Mouse (Mus musculus): Measurements from ENCODE around the gene 1600002K03Rik. TPM values are rescaled to one million over a fixed set of nuclear protein-coding genes. Genes with fewer than 3 reads are reported as not detected.
A peak's percentile ranks its signal among the peaks of the same experiment; 100 is the strongest.
"Not testable (repeated sequence)": the region's sequence is repeated elsewhere in the genome, so short reads cannot be mapped to it uniquely, and the experiment has no call there.

The 1600002K03Rik gene
- total RNA-seq, 4 experiments from 2014 or later, result 4.3 to 7.8 (median 6.9) TPM

GRCm38 (mm10) chr10:80165392-80166128 is 7.2 kb upstream of the 1600002K03Rik start, which contains the start of gene Cirbp:
Cirbp (plus strand) TSS chr10:80165985.
- DNase-seq (ENCODE audit: low spot score in 2 of 2), result no peak

- DNase-seq (ENCODE audit: low spot score in 2 of 2), result not testable (repeated sequence)
Measured at GRCm38 (mm10) chr10:80166136-80166535, 6.6 kb upstream of the 1600002K03Rik start.

DNA sequence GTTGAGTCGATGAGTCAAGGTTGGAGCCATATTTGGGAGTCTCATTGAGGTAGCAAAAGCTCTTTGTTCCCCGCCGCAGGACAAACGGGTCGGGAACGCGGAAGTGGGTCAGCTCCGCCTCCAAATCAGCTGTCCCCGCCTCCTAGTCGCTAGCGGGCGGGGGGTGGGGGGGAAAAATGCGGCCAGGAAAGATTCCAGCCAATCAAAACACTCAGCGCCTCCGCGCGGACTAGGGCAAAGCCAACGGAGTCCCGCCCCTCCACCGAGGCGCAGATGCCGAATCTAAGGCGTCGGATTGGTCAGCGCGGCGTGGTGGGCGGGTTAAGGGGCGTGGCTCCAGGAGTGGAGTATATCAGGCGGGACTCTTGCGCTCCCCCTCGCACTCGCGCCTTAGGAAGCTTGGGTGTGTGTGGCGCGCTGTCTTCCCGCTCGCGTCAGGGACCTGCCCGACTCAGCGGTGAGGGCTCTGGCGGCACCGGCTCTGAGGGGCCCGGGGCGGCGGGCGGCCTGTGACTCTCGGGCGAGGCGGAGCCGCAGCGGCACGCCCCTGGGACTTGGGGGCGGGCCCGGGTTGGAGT is 5.2 kb upstream of the 1600002K03Rik start:
- DNase-seq (ENCODE audit: low spot score in 2 of 2), result peak; percentile 97 to 98

DNA sequence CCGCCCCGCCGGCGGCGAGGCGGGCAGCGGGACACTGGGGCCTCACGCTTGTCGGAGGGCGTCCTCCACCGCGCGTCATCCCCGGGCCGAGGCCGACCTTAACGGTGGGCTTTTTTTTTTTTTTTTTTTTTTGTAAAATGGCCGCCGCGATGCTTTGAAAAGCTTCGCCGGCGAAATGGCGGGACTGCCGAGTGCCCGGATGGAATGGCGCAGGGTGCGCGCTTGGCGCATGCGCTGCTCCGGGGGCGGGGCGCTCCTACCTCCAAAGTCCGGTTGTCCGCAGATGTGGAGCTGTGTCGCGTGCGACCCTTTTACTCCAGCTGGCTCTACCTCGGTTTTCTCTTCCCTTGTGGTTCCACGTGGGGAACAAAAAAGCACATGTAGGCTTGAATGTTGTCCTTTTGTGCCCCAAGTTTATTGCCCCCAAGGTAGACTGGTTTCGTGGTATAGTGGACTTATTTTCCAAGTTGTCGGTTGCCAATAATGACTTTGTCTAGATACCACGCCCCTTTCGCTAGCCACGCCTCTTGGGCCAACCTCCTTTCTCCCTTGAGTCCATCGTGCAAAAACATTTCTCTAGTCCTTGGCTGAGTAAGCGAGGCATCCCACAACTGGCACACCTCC is 4.6 kb upstream of the 1600002K03Rik start:
- peak; percentile 90 to 95 for DNase-seq (ENCODE audit: low spot score in 2 of 2)

DNA sequence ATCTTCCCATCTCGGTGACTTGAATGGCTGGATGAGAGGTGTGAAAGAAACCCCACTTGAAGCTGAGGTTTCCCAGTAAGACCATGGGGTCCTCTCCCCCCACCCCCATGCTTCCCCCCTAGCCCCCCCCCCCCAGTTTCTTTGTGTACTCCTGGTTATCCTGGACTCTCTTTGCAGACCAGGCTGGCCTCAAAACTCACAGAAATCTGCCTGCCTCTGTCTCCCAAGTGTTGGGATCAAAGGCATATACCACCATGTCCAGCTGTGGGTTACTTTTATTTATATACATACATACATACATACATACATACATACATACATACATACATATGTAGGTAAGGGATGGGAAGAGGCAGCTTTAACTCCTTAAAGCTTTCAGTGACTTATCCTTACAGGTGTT is 3.7 kb upstream of the 1600002K03Rik start:
- no peak for DNase-seq (ENCODE audit: low spot score in 2 of 2)

- no peak for DNase-seq (ENCODE audit: low spot score in 2 of 2)
Measured at GRCm38 (mm10) chr10:80169651-80170050, 3.1 kb upstream of the 1600002K03Rik start.

GRCm38 (mm10) chr10:80170052-80170451 is 2.7 kb upstream of the 1600002K03Rik start:
- no peak for DNase-seq (ENCODE audit: low spot score in 2 of 2)

DNA sequence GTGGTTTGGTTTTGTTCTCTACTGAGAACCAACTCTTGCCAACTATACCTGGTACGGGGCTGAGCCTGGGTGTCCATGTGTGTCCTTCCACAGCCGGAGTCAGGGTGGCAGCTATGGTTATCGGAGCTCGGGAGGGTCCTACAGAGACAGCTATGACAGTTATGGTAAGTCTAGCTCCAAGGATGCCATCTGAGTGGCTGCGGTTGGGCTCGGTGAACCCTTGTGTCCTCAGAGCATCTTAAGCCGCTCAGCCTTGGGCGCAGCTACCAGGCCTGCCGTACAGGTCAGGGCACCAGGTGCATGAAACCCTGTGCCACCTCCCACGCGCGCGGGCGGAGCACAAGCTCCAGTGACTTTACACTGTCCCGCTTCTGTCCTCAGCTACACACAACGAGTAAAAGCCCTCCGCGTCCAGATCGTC is 2.1 kb upstream of the 1600002K03Rik start:
- no peak for DNase-seq (ENCODE audit: low spot score in 2 of 2)

DNA sequence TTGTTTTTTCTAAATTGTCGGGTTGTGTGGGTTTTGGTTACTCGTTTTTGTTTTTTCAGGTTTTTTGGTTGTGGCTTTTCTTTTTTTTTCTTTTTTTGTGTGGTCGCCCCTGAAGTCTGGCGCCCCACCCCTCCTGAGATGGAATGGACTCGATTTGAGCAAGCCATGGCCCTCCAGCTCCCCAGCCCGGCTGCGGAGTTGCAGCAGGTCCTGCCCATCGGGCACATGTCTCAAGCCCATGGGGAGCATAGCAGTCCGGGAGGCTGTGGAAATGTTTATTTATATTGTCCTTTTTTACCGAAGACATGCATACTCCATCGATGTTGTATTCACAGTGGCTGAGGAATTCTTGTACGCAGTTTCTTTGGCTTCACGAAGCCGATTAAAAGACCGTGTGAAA is 1.5 kb upstream of the 1600002K03Rik start:
- DNase-seq (ENCODE audit: low spot score in 2 of 2), result no peak

GRCm38 (mm10) chr10:80171760-80172526 is 801 bp upstream of the 1600002K03Rik start:
- DNase-seq (ENCODE audit: low spot score in 2 of 2), result no peak

GRCm38 (mm10) chr10:80173358-80173757 is 614 bp downstream of the 1600002K03Rik start:
- DNase-seq (ENCODE audit: low spot score in 2 of 2), result no peak

- DNase-seq (ENCODE audit: low spot score in 2 of 2), result no peak
Measured at GRCm38 (mm10) chr10:80173955-80174640, 1.4 kb downstream of the 1600002K03Rik start.

DNA sequence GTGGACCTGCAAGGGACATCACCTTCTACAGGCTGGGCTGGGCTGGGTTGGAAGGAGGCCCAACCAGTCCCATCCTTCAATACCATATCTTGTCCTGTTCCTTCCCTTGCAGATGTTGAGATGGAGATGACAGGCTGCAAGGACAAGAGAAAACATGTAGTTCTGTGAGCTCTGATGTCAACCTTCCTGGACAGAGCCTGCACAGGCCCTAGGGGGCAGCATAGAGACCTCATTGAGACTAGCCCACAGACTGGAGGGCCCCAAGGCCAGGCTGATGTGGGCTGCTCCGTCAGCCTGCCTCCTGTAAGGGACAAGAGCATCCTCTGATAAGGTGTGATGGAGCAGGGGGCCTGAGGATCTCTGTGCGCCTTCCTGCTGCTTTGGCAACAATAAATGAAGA is 2.0 kb downstream of the 1600002K03Rik start:
- DNase-seq (ENCODE audit: low spot score in 2 of 2), result no peak

DNA sequence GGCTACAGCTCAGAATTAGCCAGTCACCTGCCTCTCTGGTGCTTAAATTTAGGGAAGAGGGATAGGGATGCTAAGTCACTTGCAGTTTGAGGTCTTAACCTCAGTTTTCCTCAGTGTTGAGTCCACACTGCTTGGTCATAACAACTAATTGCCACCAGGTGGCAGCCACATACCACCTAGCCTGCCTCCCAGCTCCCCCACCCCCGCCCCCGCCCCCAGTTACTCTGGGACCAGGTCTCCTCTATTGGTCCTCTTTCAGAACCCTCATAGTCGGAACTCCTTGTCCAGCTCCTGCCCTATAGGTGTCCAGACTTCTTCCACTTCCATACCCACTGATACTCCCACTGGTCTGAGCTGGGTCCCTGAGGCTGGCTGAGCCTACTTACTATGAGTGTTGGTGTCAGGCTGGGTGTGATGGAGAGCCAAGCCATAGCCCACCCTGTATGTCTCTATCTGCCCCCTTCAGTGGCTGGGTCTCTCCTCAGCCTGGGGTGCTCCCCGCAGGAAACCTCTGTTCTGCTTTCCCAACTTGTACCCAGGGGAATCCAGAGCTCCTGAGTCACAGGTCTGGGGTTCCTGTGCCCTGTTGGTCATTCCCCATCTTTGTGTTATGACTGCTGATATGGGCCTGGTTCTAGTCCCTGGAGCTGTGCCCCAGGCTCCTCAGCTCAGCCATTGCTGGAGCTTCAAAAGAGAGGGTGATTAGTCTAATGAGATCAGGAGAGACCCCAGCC is 3.0 kb downstream of the 1600002K03Rik start:
- DNase-seq (ENCODE audit: low spot score in 2 of 2), result no peak

- DNase-seq (ENCODE audit: low spot score in 2 of 2), result no peak
Measured at GRCm38 (mm10) chr10:80176270-80176834, 3.6 kb downstream of the 1600002K03Rik start.

DNA sequence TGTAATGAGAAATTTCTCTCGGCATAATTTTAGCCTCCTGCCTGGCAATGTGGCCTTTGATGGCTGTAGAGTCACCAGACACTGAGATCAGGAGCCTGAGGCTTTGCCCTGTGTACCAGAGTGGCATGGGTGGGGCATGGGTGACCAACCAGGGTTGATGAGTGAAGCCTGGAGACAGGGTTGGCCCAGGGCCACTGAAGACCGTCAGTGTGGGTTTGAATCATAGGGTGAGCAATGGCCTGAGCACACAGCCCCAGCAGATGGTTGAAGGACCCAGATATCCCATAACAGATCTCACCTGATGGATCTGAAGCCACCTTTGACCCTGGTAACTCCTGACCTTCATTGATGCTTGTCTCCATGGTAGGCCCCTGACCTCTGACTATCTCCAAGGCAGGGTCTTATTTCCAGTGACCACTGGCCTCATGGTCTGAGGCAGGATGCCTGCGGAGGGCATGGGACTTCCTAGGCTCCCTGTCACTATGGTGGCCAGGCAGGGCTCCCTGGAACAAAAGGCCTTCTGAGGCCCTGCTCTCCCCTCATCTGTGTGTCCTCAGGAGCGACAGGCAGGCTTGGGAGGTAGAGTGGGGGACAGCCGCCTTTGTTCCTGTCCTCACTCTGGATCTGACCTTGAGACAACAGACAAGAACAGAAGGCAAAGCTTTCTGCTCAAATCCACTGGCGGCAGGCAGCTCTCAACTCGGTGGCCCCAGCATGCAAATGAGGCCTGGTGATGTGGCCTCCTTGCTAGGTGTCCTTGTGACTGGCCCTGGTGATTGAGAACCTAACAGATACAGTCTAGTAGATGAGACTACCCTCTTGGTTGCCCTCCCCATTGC is 4.9 kb downstream of the 1600002K03Rik start:
- DNase-seq (ENCODE audit: low spot score in 2 of 2), result no peak

- no peak for DNase-seq (ENCODE audit: low spot score in 2 of 2)
Measured at GRCm38 (mm10) chr10:80179068-80180051, 6.6 kb downstream of the 1600002K03Rik start, which contains the start of gene Efna2. Efna2 (plus strand) TSS chr10:80179482.

- no peak for DNase-seq (ENCODE audit: low spot score in 2 of 2)
Measured at GRCm38 (mm10) chr10:80180288-80180687, 7.5 kb downstream of the 1600002K03Rik start.
